Mouse (Mus musculus): ENCODE results near the gene Mocs3. TPM values are rescaled to one million over a fixed set of nuclear protein-coding genes. Genes with fewer than 3 reads are reported as not detected.
A peak's percentile ranks its signal among the peaks of the same experiment; 100 is the strongest.

The Mocs3 gene
- polyA plus RNA-seq, 1 experiment from 2014 or later: 7.8 TPM

GRCm38 (mm10) chr2:168248856-168249245 lies 18.4 kb downstream of the Mocs3 start:
- Histone ChIP-seq H3K9me3 (ENCODE audit: control insufficient read depth, low read length) (no peaks in the 10 kb centered on the region), H3K27me3 (replicated peaks; ENCODE audit: control insufficient read depth, insufficient read depth, low read length) (no peaks in the 10 kb centered on the region), H3K4me2 (ENCODE audit: low read length) (no peak overlapping the region), H3K36me3 (ENCODE audit: control insufficient read depth, insufficient read depth, low read length) (no peaks in the 10 kb centered on the region), H3K27ac (ENCODE audit: low read depth) (no peak overlapping the region), H3K9ac (ENCODE audit: low read length) (no peak overlapping the region), H3K4me3 (ENCODE audit: low read depth, low read length) (no peak overlapping the region), H3K4me1 (replicated peaks; ENCODE audit: control insufficient read depth, insufficient read depth, low read length) (no peaks in the 10 kb centered on the region)
- ATAC-seq (replicated peaks; ENCODE audit: low FRiP score, low TSS enrichment, low read depth): no peak
- WGBS: 41% methylated on average over 2 of the region's 2 CpGs
- DNase-seq (ENCODE audit: low spot score): no peak

GRCm38 (mm10) chr2:168250270-168250669 lies 19.8 kb downstream of the Mocs3 start:
- no peak overlapping the region for H3K9ac ChIP-seq (ENCODE audit: low read length)
- no peaks in the 10 kb centered on the region for H3K27me3 ChIP-seq (replicated peaks; ENCODE audit: control insufficient read depth, insufficient read depth, low read length)
- 15% methylated on average over 8 of the region's 8 CpGs for WGBS
- H3K9me3 ChIP-seq (ENCODE audit: control insufficient read depth, low read length): no peaks in the 10 kb centered on the region
- H3K4me1 ChIP-seq (replicated peaks; ENCODE audit: control insufficient read depth, insufficient read depth, low read length): no peaks in the 10 kb centered on the region
- H3K4me2 ChIP-seq (ENCODE audit: low read length): no peak overlapping the region
- ATAC-seq (replicated peaks; ENCODE audit: low FRiP score, low TSS enrichment, low read depth): peak; percentile 58; the same call in 1 of the 2 replicates
- no peak overlapping the region for H3K4me3 ChIP-seq (ENCODE audit: low read depth, low read length)
- DNase-seq (ENCODE audit: low spot score): peak; percentile 97
- H3K27ac ChIP-seq (ENCODE audit: low read depth): no peak overlapping the region
- H3K36me3 ChIP-seq (ENCODE audit: control insufficient read depth, insufficient read depth, low read length): no peaks in the 10 kb centered on the region

- Histone ChIP-seq H3K4me1 (replicated peaks; ENCODE audit: control insufficient read depth, insufficient read depth, low read length) (no peaks in the 10 kb centered on the region), H3K36me3 (ENCODE audit: control insufficient read depth, insufficient read depth, low read length) (no peaks in the 10 kb centered on the region), H3K4me3 (ENCODE audit: low read depth, low read length) (no peak overlapping the region), H3K27me3 (replicated peaks; ENCODE audit: control insufficient read depth, insufficient read depth, low read length) (no peaks in the 10 kb centered on the region), H3K4me2 (ENCODE audit: low read length) (0 out of 2 replicates have a peak overlapping the region, but pooled peaks have one; percentile 20), H3K9ac (ENCODE audit: low read length) (no peak overlapping the region), H3K27ac (ENCODE audit: low read depth) (no peak overlapping the region), H3K9me3 (ENCODE audit: control insufficient read depth, low read length) (no peaks in the 10 kb centered on the region)
- ATAC-seq (replicated peaks; ENCODE audit: low FRiP score, low TSS enrichment, low read depth) (no peak; the same call in 1 of the 2 replicates), DNase-seq (ENCODE audit: low spot score) (peak; percentile 65)
- WGBS: 14% methylated on average over 16 of the region's 16 CpGs
These were observed 22.3 kb downstream of the Mocs3 start for GRCm38 (mm10) chr2:168252639-168253292.

- H3K36me3 ChIP-seq (ENCODE audit: control insufficient read depth, insufficient read depth, low read length): no peaks in the 10 kb centered on the region
- H3K9me3 ChIP-seq (ENCODE audit: control insufficient read depth, low read length): no peaks in the 10 kb centered on the region
- H3K27me3 ChIP-seq (replicated peaks; ENCODE audit: control insufficient read depth, insufficient read depth, low read length): no peaks in the 10 kb centered on the region
- H3K4me2 ChIP-seq (ENCODE audit: low read length): no peak overlapping the region
- H3K4me3 ChIP-seq (ENCODE audit: low read depth, low read length): no peak overlapping the region
- 33% methylated on average over 7 of the region's 7 CpGs for WGBS
- DNase-seq (ENCODE audit: low spot score) (no peak), ATAC-seq (replicated peaks; ENCODE audit: low FRiP score, low TSS enrichment, low read depth) (no peak)
- H3K4me1 ChIP-seq (replicated peaks; ENCODE audit: control insufficient read depth, insufficient read depth, low read length): no peaks in the 10 kb centered on the region
- no peak overlapping the region for H3K9ac ChIP-seq (ENCODE audit: low read length)
- H3K27ac ChIP-seq (ENCODE audit: low read depth): no peak overlapping the region
These were observed 23.4 kb downstream of the Mocs3 start for GRCm38 (mm10) chr2:168253822-168254221.

- no peak for DNase-seq (ENCODE audit: low spot score)
- Histone ChIP-seq H3K4me2 (ENCODE audit: low read length) (no peak overlapping the region), H3K27ac (ENCODE audit: low read depth) (no peak overlapping the region), H3K4me3 (ENCODE audit: low read depth, low read length) (no peak overlapping the region), H3K36me3 (ENCODE audit: control insufficient read depth, insufficient read depth, low read length) (no peaks in the 10 kb centered on the region), H3K4me1 (replicated peaks; ENCODE audit: control insufficient read depth, insufficient read depth, low read length) (no peaks in the 10 kb centered on the region), H3K27me3 (replicated peaks; ENCODE audit: control insufficient read depth, insufficient read depth, low read length) (no peaks in the 10 kb centered on the region), H3K9me3 (ENCODE audit: control insufficient read depth, low read length) (no peaks in the 10 kb centered on the region), H3K9ac (ENCODE audit: low read length) (no peak overlapping the region)
- 44% methylated on average over 3 of the region's 3 CpGs for WGBS
- no peak for ATAC-seq (replicated peaks; ENCODE audit: low FRiP score, low TSS enrichment, low read depth)
These were observed 26.1 kb downstream of the Mocs3 start for GRCm38 (mm10) chr2:168256506-168256905.

- Histone ChIP-seq H3K9me3 (ENCODE audit: control insufficient read depth, low read length) (no peaks in the 10 kb centered on the region), H3K4me3 (ENCODE audit: low read depth, low read length) (no peak overlapping the region), H3K9ac (ENCODE audit: low read length) (no peak overlapping the region), H3K4me2 (ENCODE audit: low read length) (no peak overlapping the region), H3K27me3 (replicated peaks; ENCODE audit: control insufficient read depth, insufficient read depth, low read length) (no peaks in the 10 kb centered on the region), H3K4me1 (replicated peaks; ENCODE audit: control insufficient read depth, insufficient read depth, low read length) (no peaks in the 10 kb centered on the region), H3K36me3 (ENCODE audit: control insufficient read depth, insufficient read depth, low read length) (no peaks in the 10 kb centered on the region), H3K27ac (ENCODE audit: low read depth) (no peak overlapping the region)
- DNase-seq (ENCODE audit: low spot score): no peak
- WGBS: 88% methylated on average over 4 of the region's 4 CpGs
- no peak for ATAC-seq (replicated peaks; ENCODE audit: low FRiP score, low TSS enrichment, low read depth)
These were observed 26.8 kb downstream of the Mocs3 start for GRCm38 (mm10) chr2:168257188-168257587.

- ATAC-seq (replicated peaks; ENCODE audit: low FRiP score, low TSS enrichment, low read depth) (no peak), DNase-seq (ENCODE audit: low spot score) (no peak)
- Histone ChIP-seq H3K4me3 (ENCODE audit: low read depth, low read length) (no peak overlapping the region), H3K27ac (ENCODE audit: low read depth) (no peak overlapping the region), H3K27me3 (replicated peaks; ENCODE audit: control insufficient read depth, insufficient read depth, low read length) (peaks cover 6% of the 10 kb centered on the region; the same call in 1 of the 2 replicates), H3K36me3 (ENCODE audit: control insufficient read depth, insufficient read depth, low read length) (no peaks in the 10 kb centered on the region), H3K9me3 (ENCODE audit: control insufficient read depth, low read length) (no peaks in the 10 kb centered on the region), H3K9ac (ENCODE audit: low read length) (no peak overlapping the region), H3K4me2 (ENCODE audit: low read length) (no peak overlapping the region), H3K4me1 (replicated peaks; ENCODE audit: control insufficient read depth, insufficient read depth, low read length) (no peaks in the 10 kb centered on the region)
- 92% methylated on average over 8 of the region's 8 CpGs for WGBS
These were observed 28.6 kb downstream of the Mocs3 start for GRCm38 (mm10) chr2:168259046-168259445.

- no peak for DNase-seq (ENCODE audit: low spot score)
These were observed 29.7 kb downstream of the Mocs3 start for GRCm38 (mm10) chr2:168260124-168260523.

GRCm38 (mm10) chr2:168260900-168261299 lies 30.5 kb downstream of the Mocs3 start:
- ATAC-seq (replicated peaks; ENCODE audit: low FRiP score, low TSS enrichment, low read depth) (no peak), DNase-seq (ENCODE audit: low spot score) (no peak)
- no peaks in the 10 kb centered on the region for H3K4me1 ChIP-seq (replicated peaks; ENCODE audit: control insufficient read depth, insufficient read depth, low read length)
- no peak overlapping the region for H3K4me3 ChIP-seq (ENCODE audit: low read depth, low read length)
- no peaks in the 10 kb centered on the region for H3K9me3 ChIP-seq (ENCODE audit: control insufficient read depth, low read length)
- H3K27me3 ChIP-seq (replicated peaks; ENCODE audit: control insufficient read depth, insufficient read depth, low read length): peaks cover 6% of the 10 kb centered on the region; the same call in 1 of the 2 replicates
- no peak overlapping the region for H3K9ac ChIP-seq (ENCODE audit: low read length)
- 89% methylated on average over 10 of the region's 10 CpGs for WGBS
- no peaks in the 10 kb centered on the region for H3K36me3 ChIP-seq (ENCODE audit: control insufficient read depth, insufficient read depth, low read length)
- no peak overlapping the region for H3K4me2 ChIP-seq (ENCODE audit: low read length)
- H3K27ac ChIP-seq (ENCODE audit: low read depth): no peak overlapping the region

More at GRCm38 (mm10) chr2:168260124-168260523, 29.7 kb downstream of the Mocs3 start:
- Histone ChIP-seq H3K4me2 (ENCODE audit: low read length) (no peak overlapping the region), H3K4me1 (replicated peaks; ENCODE audit: control insufficient read depth, insufficient read depth, low read length) (no peaks in the 10 kb centered on the region), H3K9ac (ENCODE audit: low read length) (no peak overlapping the region), H3K36me3 (ENCODE audit: control insufficient read depth, insufficient read depth, low read length) (no peaks in the 10 kb centered on the region), H3K27ac (ENCODE audit: low read depth) (no peak overlapping the region), H3K27me3 (replicated peaks; ENCODE audit: control insufficient read depth, insufficient read depth, low read length) (peaks cover 6% of the 10 kb centered on the region; the same call in 1 of the 2 replicates), H3K4me3 (ENCODE audit: low read depth, low read length) (no peak overlapping the region), H3K9me3 (ENCODE audit: control insufficient read depth, low read length) (no peaks in the 10 kb centered on the region)
- no peak for ATAC-seq (replicated peaks; ENCODE audit: low FRiP score, low TSS enrichment, low read depth)
- 84% methylated on average over 3 of the region's 3 CpGs for WGBS

Measured in intestine, embryonic 14.5 days (tissue).